Mouse (Mus musculus) stomach, postnatal 0 days (tissue): ENCODE data around the gene Olfr2. TPM values are rescaled to one million over a fixed set of nuclear protein-coding genes. Genes with fewer than 3 reads are reported as not detected.
"Not testable (repeated sequence)": the region's sequence is repeated elsewhere in the genome, so short reads cannot be mapped to it uniquely, and the experiment has no call there.

Source experiments
- ATAC-seq: fragments of 200-750 bp; cut with Nextera tagmentation; 2 replicates; pipeline ENCODE4 v1.8.0; 2017; ENCODE audit not compliant: low FRiP score, low TSS enrichment
- DNase-seq: peaks from one replicate; pipeline ENCODE4 v3.0.0-alpha.2; 2016; ENCODE audit warnings: low spot score
- H3K27ac ChIP-seq: fragments of 300-500 bp; sonication (generic); replicated peaks from 2 replicates; pipeline ENCODE4 v1.5.1; 2014; ENCODE audit warnings: mild to moderate bottlenecking, control low read depth
- H3K27me3 ChIP-seq: fragments of 300-500 bp; sonication (generic); 2 replicates; pipeline ENCODE4 v1.6.1; 2014; ENCODE audit warnings: low read length; ENCODE audit not compliant: control insufficient read depth, insufficient read depth
- H3K36me3 ChIP-seq: fragments of 300-500 bp; sonication (generic); 2 replicates; pipeline ENCODE4 v1.6.1; 2014; ENCODE audit warnings: low read length, mixed read lengths; ENCODE audit not compliant: control insufficient read depth, insufficient read depth
- H3K4me1 ChIP-seq: fragments of 300-500 bp; sonication (generic); replicated peaks from 2 replicates; pipeline ENCODE4 v1.6.1; 2014; ENCODE audit warnings: antibody characterized with exemption; ENCODE audit not compliant: control insufficient read depth, insufficient read depth
- H3K4me2 ChIP-seq: fragments of 300-500 bp; sonication (generic); replicated peaks from 2 replicates; pipeline ENCODE4 v1.6.1; 2014; ENCODE audit warnings: low read depth, mild to moderate bottlenecking, control low read depth, moderate library complexity
- H3K4me3 ChIP-seq: fragments of 300-500 bp; sonication (generic); 2 replicates; pipeline ENCODE4 v1.5.1; 2014; ENCODE audit warnings: low read depth, low read length, control low read depth
- H3K9ac ChIP-seq: fragments of 300-500 bp; sonication (generic); 2 replicates; pipeline ENCODE4 v1.6.1; 2014; ENCODE audit warnings: mild to moderate bottlenecking, low read length, control low read depth, mixed read lengths
- H3K9me3 ChIP-seq: fragments of 300-500 bp; sonication (generic); 2 replicates; pipeline ENCODE4 v1.6.1; 2016; ENCODE audit warnings: low read length; ENCODE audit not compliant: control insufficient read depth
- CTCF ChIP-seq: IDR thresholded peaks from 2 replicates; pipeline ENCODE4 v1.5.1; 2016; ENCODE audit warnings: antibody characterized with exemption, low read depth, mild to moderate bottlenecking, moderate library complexity
- EP300 ChIP-seq: optimal IDR thresholded peaks from 2 replicates; pipeline ENCODE3; 2016; ENCODE audit warnings: antibody characterized with exemption
- WGBS: fragments of 180-500 bp; shearing (Covaris S2); extraction: QIAGEN DNeasy Blood & Tissue Kit; methylation state at CpG from one replicate; pipeline ENCODE4 v1.1.7; 2014; 5-methylcytosine and 5-hydroxymethylcytosine counted together
- polyA plus RNA-seq: library from polyadenylated mRNA; unstranded; fragments of >200 nt; fragmentation: Nextera tagmentation; extraction: Ambion mirVana; gene quantifications from 2 replicates; pipeline ENCODE4 v1.2.1, GENCODE M21; 2015

The Olfr2 gene
- polyA plus RNA-seq, 1 experiment from 2014 or later: not detected

GRCm38 (mm10) chr7:107030874-107031273, 25.0 kb upstream of the Olfr2 start, which contains the start of gene Olfr713:
Olfr713 (plus strand) TSS chr7:107031174.
- ATAC-seq (no peak), DNase-seq (no peak)
- 83% methylated on average over 1 of the region's 1 CpGs for WGBS
- H3K9ac ChIP-seq: no peak within 1 kb of the TSS
- H3K9me3 ChIP-seq: no peaks in the 10 kb centered on the region
- no peaks in the 10 kb centered on the region for H3K36me3 ChIP-seq
- H3K27ac ChIP-seq: no peak within 1 kb of the TSS
- H3K27me3 ChIP-seq: no peaks in the 10 kb centered on the region
- H3K4me1 ChIP-seq: no peaks in the 10 kb centered on the region
- H3K4me2 ChIP-seq: no peak within 1 kb of the TSS
- TF ChIP-seq EP300 (no peak), CTCF (no peak)
- no peak within 1 kb of the TSS for H3K4me3 ChIP-seq

- ATAC-seq: no peak
- WGBS: 44% methylated on average over 3 of the region's 3 CpGs
- no peak overlapping the region for H3K4me3 ChIP-seq
Measured at GRCm38 (mm10) chr7:107004169-107004568, 1.7 kb downstream of the Olfr2 start.

GRCm38 (mm10) chr7:107000798-107001197, 5.1 kb downstream of the Olfr2 start:
- H3K9ac ChIP-seq: no peak overlapping the region
- ATAC-seq (no peak), DNase-seq (no peak)
- TF ChIP-seq CTCF: no peak
- no peak for TF ChIP-seq EP300
- H3K9me3 ChIP-seq: no peaks in the 10 kb centered on the region
- H3K4me2 ChIP-seq: no peak overlapping the region
- no peaks in the 10 kb centered on the region for H3K27me3 ChIP-seq
- no peaks in the 10 kb centered on the region for H3K36me3 ChIP-seq
- H3K4me1 ChIP-seq: no peaks in the 10 kb centered on the region
- WGBS: 90% methylated on average over 7 of the region's 7 CpGs
- no peak overlapping the region for H3K27ac ChIP-seq
- H3K4me3 ChIP-seq: no peak overlapping the region

More at GRCm38 (mm10) chr7:107004169-107004568, 1.7 kb downstream of the Olfr2 start:
- Histone ChIP-seq H3K9me3 (no peaks in the 10 kb centered on the region), H3K27ac (no peak overlapping the region), H3K4me1 (no peaks in the 10 kb centered on the region), H3K9ac (no peak overlapping the region), H3K36me3 (no peaks in the 10 kb centered on the region), H3K27me3 (no peaks in the 10 kb centered on the region), H3K4me2 (no peak overlapping the region)
- TF ChIP-seq CTCF: no peak
- TF ChIP-seq EP300: no peak
- DNase-seq: no peak

GRCm38 (mm10) chr7:106985236-106985635, 20.6 kb downstream of the Olfr2 start:
- Histone ChIP-seq H3K9ac (no peak overlapping the region), H3K4me1 (no peaks in the 10 kb centered on the region), H3K4me3 (no peak overlapping the region), H3K27me3 (no peaks in the 10 kb centered on the region), H3K9me3 (no peaks in the 10 kb centered on the region), H3K36me3 (no peaks in the 10 kb centered on the region), H3K4me2 (no peak overlapping the region), H3K27ac (no peak overlapping the region)
- TF ChIP-seq CTCF (no peak), EP300 (no peak)
- no peak for DNase-seq
- 86% methylated on average over 3 of the region's 3 CpGs for WGBS
- ATAC-seq: no peak

- Histone ChIP-seq H3K4me3 (no peak within 1 kb of the TSS), H3K36me3 (no peaks in the 10 kb centered on the region), H3K27ac (no peak within 1 kb of the TSS), H3K4me2 (no peak within 1 kb of the TSS), H3K4me1 (no peaks in the 10 kb centered on the region), H3K27me3 (no peaks in the 10 kb centered on the region), H3K9ac (no peak within 1 kb of the TSS), H3K9me3 (no peaks in the 10 kb centered on the region)
- ATAC-seq (no peak), DNase-seq (no peak)
- 37% methylated on average over 1 of the region's 1 CpGs for WGBS
- no peak for TF ChIP-seq EP300
- TF ChIP-seq CTCF: no peak
Measured at GRCm38 (mm10) chr7:106975353-106975752, 30.5 kb downstream of the Olfr2 start, which contains the start of gene Olfr711. Olfr711 (minus strand) TSS chr7:106975453.

DNA sequence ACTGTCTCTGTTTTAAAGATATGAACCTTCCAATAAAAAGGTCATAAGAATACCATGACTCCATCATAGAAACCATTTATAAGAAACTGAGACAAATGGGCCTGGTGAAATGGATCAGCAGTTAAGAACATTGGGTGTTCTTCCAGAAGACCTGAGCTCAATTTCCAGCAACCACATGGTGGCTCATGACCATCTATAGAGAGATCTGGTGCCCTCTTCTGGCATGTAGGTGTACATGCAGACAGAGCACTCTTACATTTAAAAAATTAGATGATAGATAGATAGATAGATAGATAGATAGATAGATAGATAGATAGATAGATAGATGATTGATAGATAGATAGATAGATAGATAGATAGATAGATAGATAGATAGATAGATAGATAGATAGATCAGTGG, 38.4 kb downstream of the Olfr2 start:
- H3K4me2 ChIP-seq, H3K27me3 ChIP-seq, DNase-seq, H3K9me3 ChIP-seq, H3K9ac ChIP-seq, H3K4me3 ChIP-seq, ATAC-seq, H3K36me3 ChIP-seq, H3K27ac ChIP-seq, H3K4me1 ChIP-seq: not testable (repeated sequence)
- TF ChIP-seq CTCF: peak; percentile 41; the same call in 1 of the 2 replicates
